ENCODE assay signal across 25 mouse cellular contexts in genomic region chr5:45496930-45497550, GRCm38 (mm10). TPM values are rescaled to one million over a fixed set of nuclear protein-coding genes. Genes with fewer than 3 reads are reported as not detected.
DNase-seq lines count a peak whose midpoint lies in the region; ATAC-seq and TF ChIP-seq lines count a peak whose summit lies in the region.
"Had no signal": no experiment of that assay in that cellular context is flagged by ENCODE, and none has a peak within 500 bp of the region (broad histone marks: within the 10 kb centered on the region; RNA-seq: fewer than 3 reads in every experiment).

No protein-coding gene starts in this region.

- TF ChIP-seq CTCF in lung, postnatal 0 days (IDR thresholded peaks at IDR 0.05): no peak

- H3K4me3 ChIP-seq in lung, postnatal 0 days (ENCODE audit: low read depth, low read length): no peak overlapping the region
- H3K4me3 ChIP-seq: embryonic facial prominence, embryonic 15.5 days; hindbrain, embryonic 12.5 days; megakaryocyte, embryonic 14.5 days; neural tube, embryonic 15.5 days; stomach, embryonic 15.5 days had no signal

- no peak overlapping the region for H3K9ac ChIP-seq in lung, postnatal 0 days (replicated peaks; ENCODE audit: low read depth)
- H3K9ac ChIP-seq: embryonic facial prominence, embryonic 15.5 days; hindbrain, embryonic 12.5 days; neural tube, embryonic 15.5 days; stomach, embryonic 15.5 days had no signal

- no peak overlapping the region for H3K4me2 ChIP-seq in lung, postnatal 0 days (replicated peaks; ENCODE audit: low read depth, low read length)
- H3K4me2 ChIP-seq: embryonic facial prominence, embryonic 15.5 days; heart, embryonic 11.5 days; hindbrain, embryonic 12.5 days; neural tube, embryonic 15.5 days; stomach, embryonic 15.5 days had no signal

- no peak overlapping the region; the same call in 1 of the 2 replicates for H3K27ac ChIP-seq in lung, postnatal 0 days (ENCODE audit: low read length)
- H3K27ac ChIP-seq: embryonic facial prominence, embryonic 15.5 days; hindbrain, embryonic 12.5 days; neural tube, embryonic 15.5 days; stomach, embryonic 15.5 days had no signal

- no peaks in the 10 kb centered on the region for H3K27me3 ChIP-seq in lung, postnatal 0 days (replicated peaks; ENCODE audit: insufficient read depth, low read length)
- H3K27me3 ChIP-seq: embryonic facial prominence, embryonic 15.5 days; hindbrain, embryonic 12.5 days; megakaryocyte, embryonic 14.5 days; neural tube, embryonic 15.5 days; stomach, embryonic 15.5 days had no signal

- peak; percentile 59 for DNase-seq in kidney, adult 9 months
- DNase-seq in kidney, postnatal 10 days: no peak
- peak; percentile 27 for DNase-seq in lung, postnatal 0 days (ENCODE audit: low spot score)
- no peak for DNase-seq in lung, postnatal 10 days
- DNase-seq in R1 (ENCODE audit: low read depth, low spot score): peak; percentile 51
- DNase-seq in right cerebral cortex, postnatal 4 days: no peak
- DNase-seq in Muller cell, postnatal 12 days (ENCODE audit: inconsistent ontology term): no peak
- DNase-seq: adrenal gland, adult 8-10 months; cerebellum, postnatal 25 days; embryo, embryonic 11 days; heart, postnatal 14 days; midbrain, embryonic 14.5 days; thymus, adult 18-20 months; thymus, postnatal 4 days had no signal

- TF ChIP-seq EP300 in lung, postnatal 0 days (IDR thresholded peaks at IDR 0.05): no peak

- peaks cover 25% of the 10 kb centered on the region; the same call in 1 of the 2 replicates for H3K36me3 ChIP-seq in lung, postnatal 0 days (ENCODE audit: insufficient read depth, low read length)

- 74% methylated on average over 12 of the region's 12 CpGs for WGBS in lung, postnatal 0 days

- peaks cover 4% of the 10 kb centered on the region; the same call in 1 of the 2 replicates for H3K4me1 ChIP-seq in lung, postnatal 0 days (ENCODE audit: insufficient read depth, low read depth, low read length)

- no peak for ATAC-seq in lung, postnatal 0 days

- H3K9me3 ChIP-seq in lung, postnatal 0 days (ENCODE audit: low read length): no peaks in the 10 kb centered on the region
- H3K9me3 ChIP-seq: embryonic facial prominence, embryonic 15.5 days; hindbrain, embryonic 12.5 days; megakaryocyte, embryonic 14.5 days; neural tube, embryonic 15.5 days; stomach, embryonic 15.5 days had no signal

RNA-seq across cellular contexts. Expression of gene Lap3, which starts 3.9 kb away (rescaled TPM):
- polyA plus RNA-seq in lung, postnatal 0 days (2015; fragmentation: Nextera tagmentation; extraction: Ambion mirVana): 48.7 and 60.8 TPM in 2 replicates

RNA-seq across cellular contexts. Expression of gene Med28, which starts 23.0 kb away (rescaled TPM):
- polyA plus RNA-seq in lung, postnatal 0 days (2015; fragmentation: Nextera tagmentation; extraction: Ambion mirVana): 182 and 185 TPM in 2 replicates

RNA-seq across cellular contexts. Expression of gene Clrn2, which starts 43.5 kb away (rescaled TPM):
- polyA plus RNA-seq in lung, postnatal 0 days (2015; fragmentation: Nextera tagmentation; extraction: Ambion mirVana): not detected in 2 replicates
- polyA plus RNA-seq: forebrain, embryonic 11.5 days; gonadal fat pad, adult 2 months; heart, embryonic 11.5 days; kidney, embryonic 14.5 days; limb, embryonic 11.5 days; liver, embryonic 16.5 days; midbrain, embryonic 14.5 days; neural tube, embryonic 15.5 days; stomach, embryonic 15.5 days had no signal

RNA-seq across cellular contexts. Expression of gene Qdpr, which starts 47.0 kb away (rescaled TPM):
- 83.5 and 85.3 TPM in 2 replicates for polyA plus RNA-seq in lung, postnatal 0 days (2015; fragmentation: Nextera tagmentation; extraction: Ambion mirVana)

Comparison
In these comparisons a context has a peak if more than half of its experiments do, and no peak if none do; other contexts are left out.
1. DNase-seq: peak in kidney, adult 9 months (single experiment), lung, postnatal 0 days (single experiment) and R1 (single experiment); none in kidney, postnatal 10 days (single experiment), lung, postnatal 10 days (single experiment), right cerebral cortex, postnatal 4 days (single experiment) and Muller cell, postnatal 12 days (single experiment).